Mouse (Mus musculus): Measurements from ENCODE around the gene Galr3.

DNA sequence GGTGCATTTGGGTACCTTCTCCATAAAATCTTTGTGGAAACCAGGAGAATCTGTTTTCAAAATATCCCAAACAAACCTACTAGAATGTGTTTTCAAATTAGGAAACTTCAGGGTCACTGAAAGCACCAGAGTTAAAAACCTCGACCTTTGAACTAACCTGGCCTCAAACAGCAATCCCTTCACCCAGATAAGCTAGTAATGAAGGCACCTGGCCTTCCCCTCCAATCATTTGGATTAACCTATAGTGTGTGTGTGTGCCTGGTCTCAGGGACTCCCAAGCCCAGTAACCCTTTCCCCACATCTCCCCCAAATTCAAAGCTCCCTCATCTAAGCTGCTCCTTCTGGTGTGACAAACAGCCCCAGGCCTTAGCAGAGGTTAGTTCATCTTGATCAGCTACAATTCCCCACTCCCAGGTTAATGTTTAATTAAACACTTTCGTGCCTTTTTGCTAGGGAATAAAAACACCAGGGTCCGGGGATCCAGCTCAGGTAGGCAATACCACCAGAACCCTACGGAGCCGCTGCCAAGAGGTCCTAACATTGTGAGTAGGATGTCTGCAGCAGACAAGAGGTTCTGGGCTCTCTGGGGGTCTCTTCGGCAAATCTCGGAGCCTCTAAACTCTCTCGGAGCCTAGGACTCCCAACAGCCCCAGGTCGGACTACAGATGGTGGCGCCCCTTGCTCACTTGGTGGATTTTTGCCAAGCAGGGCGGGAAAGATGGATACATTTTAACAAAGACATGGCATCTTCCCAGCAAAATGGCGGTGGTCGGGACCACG is 15.0 kb upstream of the Galr3 start:
- no peak for TF ChIP-seq ZKSCAN1 (IDR thresholded peaks at IDR 0.05; ENCODE audit: low read depth, low read length)
- no peak for TF ChIP-seq CTCF (IDR thresholded peaks at IDR 0.05 in 2 of 3, conservative IDR thresholded peaks at IDR 0.05 in 1 of 3; ENCODE audit: control insufficient read depth in 1 of 3, insufficient read depth in 1 of 3, low read depth in 2 of 3, low read length in 3 of 3, poor library complexity in 1 of 3, severe bottlenecking in 1 of 3)
- TF ChIP-seq GATA1 (IDR thresholded peaks at IDR 0.05; ENCODE audit: low read depth, low read length), result no peak
